Mouse (Mus musculus) mouse embryonic stem cell (cell line): Measurements from ENCODE around the gene Fam81a.

Experiments used
- in situ Hi-C, 2 experiments: fragments of 300-500 bp; cut with MboI; formaldehyde crosslinking; loops; 1 replicate in 1 of 2; 3 replicates in 1 of 2; pipeline ENCODE4 v1.14.3; 2019 to 2020; ENCODE audit warnings: low sequenced_read_pairs in 2 of 2, low pct_unique_long_range_greater_than_20kb in 1 of 2, mixed read lengths in 1 of 2; ENCODE audit not compliant: unreplicated experiment in 1 of 2

Gene Fam81a

GRCm38 (mm10) chr9:70142460-70142859 is at the start of gene Fam81a:
TSS of gene Fam81a (minus strand) at chr9:70142560.
- in situ Hi-C loops, result no loop called here

DNA sequence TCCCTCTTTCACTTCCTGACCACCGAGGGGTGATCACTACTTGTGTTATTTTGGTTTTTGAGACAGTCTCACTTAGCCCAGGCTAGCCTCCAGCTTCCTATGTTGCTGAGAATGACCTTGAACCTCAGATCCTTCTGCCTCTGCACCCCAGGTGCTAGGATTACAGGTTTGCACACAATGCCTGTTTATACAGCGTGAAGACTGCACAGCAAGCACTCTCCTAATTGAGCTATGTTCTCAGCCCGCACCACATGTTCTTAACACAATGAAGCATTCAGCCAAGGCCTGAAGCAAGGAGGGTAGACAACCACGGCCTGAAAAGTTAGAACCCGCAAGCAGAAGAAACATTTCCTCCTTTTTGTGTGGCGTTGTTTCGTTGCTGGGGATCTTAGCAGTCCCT is 40.3 kb upstream of the Fam81a start:
- in situ Hi-C loops, result loop anchor here in 1 of 2 experiments (25.0 kb wide), 1 partner anchor 330 kb away; the partner anchor contains the start of gene Rnf111

DNA sequence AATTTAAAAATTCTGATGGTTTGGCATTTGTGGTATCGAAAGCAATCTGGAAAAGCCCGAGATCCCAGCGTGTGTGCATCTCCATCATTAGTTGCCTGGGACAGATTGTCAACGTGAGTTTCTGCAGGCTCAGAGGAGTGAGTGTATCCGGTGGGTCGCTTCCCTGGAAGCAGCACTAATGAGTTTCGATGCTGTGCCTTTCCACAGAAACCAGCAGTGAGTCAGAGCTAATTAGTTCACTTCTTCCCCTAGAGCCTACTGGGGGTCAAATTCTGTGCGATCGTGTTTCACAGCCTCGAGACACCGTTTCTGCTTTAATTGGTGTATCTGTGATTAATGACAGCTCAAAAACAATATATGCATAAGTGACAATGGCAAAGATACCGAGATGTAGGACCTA is 39.4 kb upstream of the Fam81a start:
- in situ Hi-C loops, result loop anchor here in 1 of 2 experiments (25.0 kb wide), 1 partner anchor 331 kb away; the partner anchor contains the start of gene Rnf111

DNA sequence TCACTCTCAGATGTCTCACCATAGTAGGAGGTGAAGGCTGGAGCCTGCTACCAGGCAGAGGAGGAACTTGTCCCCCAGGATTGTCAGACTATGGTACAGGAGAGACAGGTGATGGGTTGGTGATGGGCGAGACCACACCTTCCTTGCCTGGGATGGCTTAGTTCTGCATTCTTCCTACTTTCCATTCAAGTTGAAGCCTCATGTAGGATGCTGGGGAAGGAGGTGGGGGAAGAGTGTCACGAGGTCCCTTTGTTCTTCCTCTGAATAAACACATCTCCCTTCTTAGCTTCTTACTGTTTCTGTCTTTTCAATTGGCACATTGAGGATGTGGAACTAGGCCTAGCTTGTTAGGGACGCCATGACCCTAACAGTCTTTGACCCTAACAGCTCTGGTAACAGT is 33.9 kb upstream of the Fam81a start:
- in situ Hi-C loops, result loop anchor here in 1 of 2 experiments (25.0 kb wide), 1 partner anchor 336 kb away; the partner anchor contains the start of gene Rnf111

DNA sequence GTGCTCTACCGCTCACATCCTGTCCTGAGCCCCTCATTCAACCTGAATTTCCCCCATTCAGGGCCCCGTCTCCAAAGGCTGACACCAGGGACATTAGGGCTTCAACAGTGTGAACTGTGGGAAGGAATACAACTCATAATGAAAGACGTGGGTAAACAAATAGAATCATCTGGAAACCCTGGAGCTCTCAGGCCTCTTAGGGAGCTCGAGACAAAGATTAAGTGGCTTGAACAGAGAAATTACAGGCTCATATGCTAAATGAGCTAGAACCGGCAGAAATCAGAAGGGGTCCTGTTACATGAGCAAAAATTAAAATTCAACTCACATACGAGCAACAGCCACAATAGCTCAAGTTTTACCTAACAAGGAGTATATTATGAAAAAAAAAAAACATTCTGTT is 32.5 kb upstream of the Fam81a start:
- in situ Hi-C loops, result loop anchor here in 1 of 2 experiments (25.0 kb wide), 1 partner anchor 337 kb away; the partner anchor contains the start of gene Rnf111

- in situ Hi-C loops, result no loop called here
Observed at GRCm38 (mm10) chr9:70174291-70174848, 32.0 kb upstream of the Fam81a start.

DNA sequence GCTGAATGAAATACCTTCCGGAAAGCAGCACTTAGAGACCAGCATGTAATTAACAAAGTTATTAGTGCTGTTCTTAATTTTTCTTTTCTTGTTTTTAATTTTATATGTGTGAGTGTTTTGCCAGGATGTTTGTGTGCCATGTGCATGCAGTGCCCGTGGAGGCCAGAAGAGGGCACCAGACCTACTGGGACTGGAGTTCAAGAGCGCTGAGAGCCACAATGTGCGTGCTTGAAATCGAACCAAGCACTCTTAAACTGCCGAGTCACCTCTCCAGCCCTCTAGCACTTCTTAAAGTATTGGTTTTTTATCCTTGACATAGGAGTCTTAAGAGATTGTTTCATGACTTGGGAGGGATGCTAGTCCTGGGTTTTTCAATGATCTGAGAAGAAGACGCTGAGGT is 26.6 kb upstream of the Fam81a start:
- in situ Hi-C loops, result no loop called here

- in situ Hi-C loops, result no loop called here
Observed at GRCm38 (mm10) chr9:70160071-70160470, 17.7 kb upstream of the Fam81a start.

DNA sequence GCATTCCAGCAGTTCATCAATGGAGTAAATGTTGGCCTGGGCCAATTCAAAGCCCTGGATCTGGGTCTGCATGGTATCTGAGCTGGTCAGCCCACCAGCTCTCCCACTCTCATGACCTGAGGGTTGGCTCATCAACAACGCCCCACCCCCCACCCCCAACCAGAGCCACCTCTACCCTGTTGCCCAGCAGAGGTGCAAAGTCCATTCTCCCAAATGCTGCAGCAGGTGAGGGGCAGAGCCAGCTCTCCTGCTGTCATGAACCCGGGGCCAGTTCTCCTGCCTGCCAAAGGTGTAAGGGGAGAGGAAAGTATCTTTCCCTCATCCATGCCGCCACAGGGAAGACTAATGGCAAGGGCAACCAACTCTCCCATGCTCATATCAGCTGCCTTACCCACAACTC is 5.3 kb upstream of the Fam81a start:
- in situ Hi-C loops, result no loop called here

- in situ Hi-C loops, result no loop called here
Observed at GRCm38 (mm10) chr9:70145426-70145825, 3.1 kb upstream of the Fam81a start.

DNA sequence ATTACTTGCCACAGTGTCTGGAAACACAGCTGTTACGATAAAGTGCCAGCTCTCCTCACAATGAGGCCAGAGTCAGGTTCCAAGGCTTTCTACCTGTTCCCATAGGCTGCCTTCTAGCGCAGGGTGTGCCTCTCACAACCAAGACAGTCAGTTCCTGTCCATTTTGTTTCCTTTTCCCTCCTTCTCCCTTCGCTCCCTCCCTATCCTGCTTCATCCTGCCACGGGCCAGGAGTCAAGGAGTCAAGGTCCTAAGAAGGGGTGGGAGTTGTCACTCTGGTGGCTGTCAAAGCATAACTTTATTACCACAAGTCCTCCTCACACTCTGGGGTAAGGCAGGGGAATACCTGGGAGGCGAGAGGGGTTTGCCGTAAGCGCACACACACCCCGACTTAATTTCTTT is 966 bp upstream of the Fam81a start:
- in situ Hi-C loops, result no loop called here

DNA sequence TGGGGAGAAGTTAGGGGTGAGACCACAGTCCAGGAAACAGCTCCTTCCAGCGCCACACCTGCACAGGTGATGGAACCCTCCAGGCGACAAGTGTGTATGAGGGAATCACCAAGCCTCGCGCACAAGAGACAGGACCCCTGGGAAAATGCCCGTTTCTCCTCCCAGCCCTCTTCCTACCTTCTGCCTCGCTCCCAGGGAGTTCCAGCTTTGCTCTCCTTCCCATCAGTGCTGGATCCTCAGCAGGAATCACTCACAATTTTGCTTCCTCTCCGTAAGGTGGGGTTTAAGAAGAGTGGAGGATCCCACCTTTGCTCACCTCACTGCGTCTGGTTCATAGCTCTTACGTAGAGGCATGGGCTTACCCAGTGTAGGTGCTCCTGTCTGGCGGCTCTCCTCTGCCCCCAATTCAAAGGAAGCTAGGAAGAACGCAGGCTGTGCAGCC is 454 bp downstream of the Fam81a start:
- in situ Hi-C loops, result no loop called here

DNA sequence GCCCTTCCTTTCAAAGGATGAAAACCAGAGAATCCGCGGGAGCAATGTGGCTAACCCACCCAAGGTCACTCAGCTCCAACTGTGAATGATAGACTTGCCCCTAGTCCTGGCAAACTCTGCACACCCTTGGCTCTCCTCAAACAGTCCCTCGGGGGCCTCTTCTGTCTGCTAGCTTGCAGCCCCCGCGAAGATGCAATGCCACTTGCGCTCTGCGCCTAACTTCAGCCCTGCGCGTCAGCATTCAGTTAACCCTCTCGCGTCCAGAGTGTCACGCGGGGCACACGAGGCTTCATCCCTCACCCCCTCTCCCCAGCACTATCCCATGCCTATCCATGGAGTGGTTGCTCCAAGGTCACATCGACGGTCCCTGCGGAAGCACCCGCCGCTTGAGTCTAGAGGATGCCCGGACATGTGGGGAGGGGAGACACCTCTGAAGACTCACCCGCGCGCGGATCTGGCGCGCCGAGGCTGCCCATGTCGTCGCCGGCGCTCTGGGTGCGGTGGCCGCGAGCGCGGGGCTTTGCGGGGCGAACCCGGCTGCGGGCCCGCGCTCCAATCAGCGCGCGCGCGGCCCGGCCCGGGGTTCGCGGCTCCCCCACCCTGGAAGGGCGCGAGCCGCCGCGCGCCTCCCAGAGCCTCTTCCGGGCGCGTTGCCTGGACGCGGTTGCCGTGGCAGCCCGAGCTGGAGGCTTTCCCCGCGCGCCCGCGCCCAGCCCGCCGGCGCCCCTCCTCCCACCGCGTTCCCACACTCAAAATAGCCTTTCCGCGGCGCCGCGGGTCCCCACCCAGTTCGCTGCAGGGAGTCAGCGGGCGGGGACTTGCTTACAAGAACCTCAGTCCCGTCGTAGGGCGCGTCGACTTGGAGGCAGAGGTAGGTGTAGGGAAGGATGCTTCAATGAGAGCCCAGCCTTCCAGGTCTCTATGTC is 1.2 kb downstream of the Fam81a start:
- in situ Hi-C loops, result no loop called here

- in situ Hi-C loops, result no loop called here
Observed at GRCm38 (mm10) chr9:70140340-70140739, 2.0 kb downstream of the Fam81a start.

GRCm38 (mm10) chr9:70139331-70139885 is 3.0 kb downstream of the Fam81a start:
- in situ Hi-C loops, result no loop called here

GRCm38 (mm10) chr9:70138511-70138910 is 3.8 kb downstream of the Fam81a start:
- in situ Hi-C loops, result no loop called here

- in situ Hi-C loops, result no loop called here
Observed at GRCm38 (mm10) chr9:70137991-70138390, 4.4 kb downstream of the Fam81a start.

DNA sequence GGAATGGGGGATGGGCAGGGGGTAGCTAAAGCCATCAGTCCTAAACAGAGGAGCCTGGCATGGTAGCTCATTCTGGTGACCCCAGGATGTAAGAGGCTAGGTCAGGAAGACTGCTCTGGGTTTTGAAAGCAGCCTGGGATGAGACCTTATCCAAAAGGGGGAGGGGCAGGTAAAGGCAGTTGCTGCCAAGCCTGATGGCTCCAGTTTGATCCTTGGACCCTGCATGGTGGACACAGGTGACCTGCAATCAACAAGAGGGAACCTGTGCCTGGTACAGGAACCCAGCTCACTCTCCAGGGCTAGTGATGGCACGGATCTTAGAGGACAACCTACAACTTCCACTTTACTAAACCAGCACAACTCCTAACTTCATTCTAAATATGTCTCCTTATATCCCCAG is 7.2 kb downstream of the Fam81a start:
- in situ Hi-C loops, result no loop called here

DNA sequence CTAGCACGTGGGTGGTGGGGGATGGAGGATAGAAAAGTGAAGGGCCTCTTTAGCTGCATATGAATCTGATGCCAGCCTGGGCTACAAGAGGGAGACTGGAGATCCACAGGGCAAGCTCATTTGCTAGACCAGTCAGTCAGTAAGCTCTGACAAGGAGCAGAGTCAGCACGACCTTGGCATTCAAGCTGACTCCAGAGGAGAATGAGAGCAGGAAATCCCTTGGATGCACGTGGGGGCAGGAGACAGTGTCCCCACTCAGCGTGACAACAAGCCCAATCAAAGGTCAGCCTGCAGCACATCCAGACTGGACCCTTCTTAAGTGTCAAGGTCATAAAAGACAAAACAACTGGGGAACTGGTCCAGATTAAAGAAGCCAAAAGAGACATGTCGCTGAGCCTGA is 7.6 kb downstream of the Fam81a start:
- in situ Hi-C loops, result no loop called here
